Mouse (Mus musculus) intestine, embryonic 14.5 days (tissue): Measurements from ENCODE around the gene Pdlim1. TPM values are rescaled to one million over a fixed set of nuclear protein-coding genes. Genes with fewer than 3 reads are reported as not detected.
A peak's percentile ranks its signal among the peaks of the same experiment; 100 is the strongest.

ENCODE experiments used
- ATAC-seq: fragments of 200-750 bp; cut with Nextera tagmentation; replicated peaks from 2 replicates; pipeline ENCODE4 v1.8.0; 2017; ENCODE audit warnings: low read depth, moderate number of reproducible peaks, moderate TSS enrichment, moderate library complexity; ENCODE audit not compliant: low FRiP score, low TSS enrichment
- DNase-seq: peaks from one replicate; pipeline ENCODE4 v3.0.0-alpha.2; 2018; ENCODE audit warnings: low spot score
- H3K27ac ChIP-seq: fragments of 300-500 bp; sonication (generic); 2 replicates; pipeline ENCODE4 v1.5.1; 2014; ENCODE audit warnings: low read depth, mild to moderate bottlenecking, control low read depth
- H3K27me3 ChIP-seq: fragments of 300-500 bp; sonication (generic); replicated peaks from 2 replicates; pipeline ENCODE4 v1.6.1; 2014; ENCODE audit warnings: low read length, control low read depth; ENCODE audit not compliant: control insufficient read depth, insufficient read depth
- H3K36me3 ChIP-seq: fragments of 300-500 bp; sonication (generic); 2 replicates; pipeline ENCODE4 v1.6.1; 2014; ENCODE audit warnings: low read length, control low read depth; ENCODE audit not compliant: control insufficient read depth, insufficient read depth
- H3K4me1 ChIP-seq: fragments of 300-500 bp; sonication (generic); replicated peaks from 2 replicates; pipeline ENCODE4 v1.6.1; 2014; ENCODE audit warnings: low read length, control low read depth, mixed read lengths; ENCODE audit not compliant: control insufficient read depth, insufficient read depth
- H3K4me2 ChIP-seq: fragments of 300-500 bp; sonication (generic); 2 replicates; pipeline ENCODE4 v1.6.1; 2014; ENCODE audit warnings: low read length
- H3K4me3 ChIP-seq: fragments of 300-500 bp; sonication (generic); 2 replicates; pipeline ENCODE4 v1.5.1; 2014; ENCODE audit warnings: low read depth, low read length, control low read depth, mixed read lengths
- H3K9ac ChIP-seq: fragments of 300-500 bp; sonication (generic); 2 replicates; pipeline ENCODE4 v1.6.1; 2014; ENCODE audit warnings: mild to moderate bottlenecking, low read length
- H3K9me3 ChIP-seq: fragments of 300-500 bp; sonication (generic); 2 replicates; pipeline ENCODE4 v1.6.1; 2016; ENCODE audit warnings: low read length, control low read depth; ENCODE audit not compliant: control insufficient read depth
- WGBS: fragments of 180-500 bp; shearing (Covaris S2); extraction: QIAGEN DNeasy Blood & Tissue Kit; methylation state at CpG from one replicate; pipeline ENCODE4 v1.1.7; 2014; 5-methylcytosine and 5-hydroxymethylcytosine counted together
- polyA plus RNA-seq: library from polyadenylated mRNA; unstranded; fragments of >200 nt; fragmentation: Nextera tagmentation; extraction: Ambion mirVana; gene quantifications from 2 replicates; pipeline ENCODE4 v1.2.1, GENCODE M21; 2014

The Pdlim1 gene
- polyA plus RNA-seq, 1 experiment from 2014 or later = 192 TPM

GRCm38 (mm10) chr19:40257396-40257795 lies 14.2 kb downstream of the Pdlim1 start:
- H3K27me3 ChIP-seq = no peaks in the 10 kb centered on the region
- H3K36me3 ChIP-seq = no peaks in the 10 kb centered on the region
- H3K27ac ChIP-seq = no peak overlapping the region
- no peaks in the 10 kb centered on the region for H3K4me1 ChIP-seq
- H3K9me3 ChIP-seq = no peaks in the 10 kb centered on the region
- WGBS = 47% methylated on average over 4 of the region's 4 CpGs
- no peak overlapping the region for H3K4me2 ChIP-seq
- no peak overlapping the region for H3K4me3 ChIP-seq
- H3K9ac ChIP-seq = no peak overlapping the region
- DNase-seq (no peak), ATAC-seq (no peak)

GRCm38 (mm10) chr19:40256376-40257050 lies 15.1 kb downstream of the Pdlim1 start:
- H3K27ac ChIP-seq = no peak overlapping the region
- H3K4me1 ChIP-seq = no peaks in the 10 kb centered on the region
- H3K27me3 ChIP-seq = no peaks in the 10 kb centered on the region
- WGBS = 79% methylated on average over 2 of the region's 2 CpGs
- H3K4me2 ChIP-seq = no peak overlapping the region
- H3K9me3 ChIP-seq = no peaks in the 10 kb centered on the region
- H3K36me3 ChIP-seq = peaks cover under 1% of the 10 kb centered on the region; the same call in 1 of the 2 replicates
- no peak overlapping the region for H3K9ac ChIP-seq
- H3K4me3 ChIP-seq = no peak overlapping the region
- ATAC-seq (no peak), DNase-seq (no peak)

- Histone ChIP-seq H3K9ac (no peak overlapping the region), H3K27me3 (no peaks in the 10 kb centered on the region), H3K4me3 (no peak overlapping the region), H3K4me2 (no peak overlapping the region), H3K36me3 (peaks cover 3% of the 10 kb centered on the region; the same call in 1 of the 2 replicates), H3K27ac (no peak overlapping the region), H3K4me1 (no peaks in the 10 kb centered on the region), H3K9me3 (no peaks in the 10 kb centered on the region)
- no peak for ATAC-seq
- 58% methylated on average over 1 of the region's 1 CpGs for WGBS
- no peak for DNase-seq
These were observed 16.1 kb downstream of the Pdlim1 start for GRCm38 (mm10) chr19:40255561-40255960.

GRCm38 (mm10) chr19:40254741-40255140 lies 16.9 kb downstream of the Pdlim1 start:
- Histone ChIP-seq H3K4me2 (no peak overlapping the region), H3K27me3 (no peaks in the 10 kb centered on the region), H3K36me3 (peaks cover 3% of the 10 kb centered on the region; the same call in 1 of the 2 replicates), H3K4me1 (no peaks in the 10 kb centered on the region), H3K27ac (no peak overlapping the region), H3K4me3 (no peak overlapping the region), H3K9ac (no peak overlapping the region), H3K9me3 (no peaks in the 10 kb centered on the region)
- ATAC-seq = no peak
- no peak for DNase-seq
- WGBS = 94% methylated on average over 3 of the region's 3 CpGs

- Histone ChIP-seq H3K9ac (no peak overlapping the region), H3K4me2 (no peak overlapping the region), H3K27ac (no peak overlapping the region), H3K27me3 (no peaks in the 10 kb centered on the region), H3K4me1 (no peaks in the 10 kb centered on the region), H3K4me3 (no peak overlapping the region), H3K36me3 (peaks cover 3% of the 10 kb centered on the region; the same call in 1 of the 2 replicates), H3K9me3 (no peaks in the 10 kb centered on the region)
- ATAC-seq = no peak
- no peak for DNase-seq
- WGBS = 50% methylated on average over 13 of the region's 13 CpGs
These were observed 17.9 kb downstream of the Pdlim1 start for GRCm38 (mm10) chr19:40253768-40254167.

GRCm38 (mm10) chr19:40251115-40251514 lies 20.5 kb downstream of the Pdlim1 start:
- Histone ChIP-seq H3K4me1 (no peaks in the 10 kb centered on the region), H3K27ac (no peak overlapping the region), H3K4me3 (no peak overlapping the region), H3K27me3 (no peaks in the 10 kb centered on the region), H3K36me3 (peaks cover 3% of the 10 kb centered on the region; the same call in 1 of the 2 replicates), H3K9ac (no peak overlapping the region), H3K9me3 (no peaks in the 10 kb centered on the region), H3K4me2 (no peak overlapping the region)
- DNase-seq (no peak), ATAC-seq (no peak)
- WGBS = 92% methylated on average over 4 of the region's 4 CpGs

- Histone ChIP-seq H3K9me3 (no peaks in the 10 kb centered on the region), H3K27me3 (no peaks in the 10 kb centered on the region), H3K4me3 (no peak overlapping the region), H3K36me3 (peaks cover 3% of the 10 kb centered on the region; the same call in 1 of the 2 replicates), H3K4me1 (no peaks in the 10 kb centered on the region), H3K9ac (no peak overlapping the region), H3K27ac (peak overlapping the region; percentile 16; the same call in 1 of the 2 replicates), H3K4me2 (no peak overlapping the region)
- 71% methylated on average over 11 of the region's 11 CpGs for WGBS
- no peak for DNase-seq
- no peak for ATAC-seq
These were observed 22.3 kb downstream of the Pdlim1 start for GRCm38 (mm10) chr19:40249352-40249751.

GRCm38 (mm10) chr19:40248476-40248875 lies 23.2 kb downstream of the Pdlim1 start:
- no peak overlapping the region for H3K4me2 ChIP-seq
- no peak overlapping the region for H3K27ac ChIP-seq
- H3K4me1 ChIP-seq = no peaks in the 10 kb centered on the region
- H3K27me3 ChIP-seq = no peaks in the 10 kb centered on the region
- peaks cover 3% of the 10 kb centered on the region; the same call in 1 of the 2 replicates for H3K36me3 ChIP-seq
- H3K4me3 ChIP-seq = no peak overlapping the region
- DNase-seq = no peak
- 91% methylated on average over 5 of the region's 5 CpGs for WGBS
- no peak overlapping the region for H3K9ac ChIP-seq
- no peaks in the 10 kb centered on the region for H3K9me3 ChIP-seq
- ATAC-seq = no peak

- Histone ChIP-seq H3K4me3 (no peak overlapping the region), H3K9ac (no peak overlapping the region), H3K36me3 (peaks cover 7% of the 10 kb centered on the region; the same call in 1 of the 2 replicates), H3K27ac (no peak overlapping the region), H3K9me3 (no peaks in the 10 kb centered on the region), H3K27me3 (no peaks in the 10 kb centered on the region), H3K4me1 (no peaks in the 10 kb centered on the region), H3K4me2 (no peak overlapping the region)
- ATAC-seq (peak; percentile 69), DNase-seq (no peak)
- WGBS = 48% methylated on average over 5 of the region's 5 CpGs
These were observed 24.4 kb downstream of the Pdlim1 start for GRCm38 (mm10) chr19:40247268-40247666.
